Mouse (Mus musculus) megakaryocyte, embryonic 14.5 days (primary cell): ENCODE results near the gene Sema3f.

Source experiments
- FLI1 ChIP-seq: IDR thresholded peaks from 2 replicates; pipeline ENCODE4 v1.6.1; 2012; ENCODE audit warnings: low read length, inconsistent platforms, mixed read lengths
- GATA1 ChIP-seq: IDR thresholded peaks from 3 replicates; pipeline ENCODE4 v1.6.1; 2012; ENCODE audit warnings: mixed read lengths, low read length, inconsistent platforms, borderline replicate concordance

DNA sequence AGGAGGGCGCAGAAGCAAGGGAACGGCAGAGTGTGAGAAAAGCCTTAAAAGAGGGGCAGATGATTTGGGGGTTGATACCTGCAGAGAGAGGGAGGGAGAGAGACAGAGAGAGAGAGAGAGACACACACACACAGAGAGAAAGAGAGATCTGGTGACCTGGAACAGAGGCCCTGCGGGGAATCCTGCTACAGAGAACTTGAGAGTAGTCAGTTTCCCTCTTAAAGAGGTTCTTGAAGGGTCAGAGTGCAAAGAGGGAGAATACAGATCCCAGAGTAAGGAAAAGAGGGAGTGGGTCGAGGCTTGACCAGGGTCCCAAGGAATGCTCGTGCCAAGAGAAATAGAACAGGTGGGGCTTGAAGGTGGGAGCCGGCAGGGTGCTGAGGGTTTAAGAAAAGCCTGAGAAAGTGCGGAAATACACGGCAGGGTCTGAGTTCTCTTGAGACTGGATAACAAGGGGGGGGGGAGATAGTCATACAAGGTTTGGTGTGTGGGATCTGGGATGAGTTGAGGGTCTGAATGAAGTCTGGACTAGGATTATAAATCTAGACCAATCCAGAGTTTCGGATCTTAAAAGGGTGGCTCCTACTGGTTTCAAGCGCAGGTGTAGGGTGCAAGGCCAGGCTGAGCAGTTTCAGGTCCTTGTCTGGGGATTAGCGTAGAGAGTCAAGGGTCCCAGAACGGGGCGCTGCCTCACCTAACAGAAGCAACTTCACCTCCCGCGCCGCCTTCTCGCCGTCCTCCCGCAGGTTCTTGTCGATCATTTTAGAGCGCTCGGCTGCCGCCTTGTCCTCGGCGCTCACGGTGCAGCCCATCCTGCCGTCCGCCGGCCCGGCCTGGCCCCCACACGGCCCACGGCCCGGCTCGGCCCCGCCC, 75.6 kb downstream of the Sema3f start:
- TF ChIP-seq GATA1 (no peak), FLI1 (no peak)
